Mouse (Mus musculus): ENCODE measurements around the gene Ppp1r17.

The Ppp1r17 gene

DNA sequence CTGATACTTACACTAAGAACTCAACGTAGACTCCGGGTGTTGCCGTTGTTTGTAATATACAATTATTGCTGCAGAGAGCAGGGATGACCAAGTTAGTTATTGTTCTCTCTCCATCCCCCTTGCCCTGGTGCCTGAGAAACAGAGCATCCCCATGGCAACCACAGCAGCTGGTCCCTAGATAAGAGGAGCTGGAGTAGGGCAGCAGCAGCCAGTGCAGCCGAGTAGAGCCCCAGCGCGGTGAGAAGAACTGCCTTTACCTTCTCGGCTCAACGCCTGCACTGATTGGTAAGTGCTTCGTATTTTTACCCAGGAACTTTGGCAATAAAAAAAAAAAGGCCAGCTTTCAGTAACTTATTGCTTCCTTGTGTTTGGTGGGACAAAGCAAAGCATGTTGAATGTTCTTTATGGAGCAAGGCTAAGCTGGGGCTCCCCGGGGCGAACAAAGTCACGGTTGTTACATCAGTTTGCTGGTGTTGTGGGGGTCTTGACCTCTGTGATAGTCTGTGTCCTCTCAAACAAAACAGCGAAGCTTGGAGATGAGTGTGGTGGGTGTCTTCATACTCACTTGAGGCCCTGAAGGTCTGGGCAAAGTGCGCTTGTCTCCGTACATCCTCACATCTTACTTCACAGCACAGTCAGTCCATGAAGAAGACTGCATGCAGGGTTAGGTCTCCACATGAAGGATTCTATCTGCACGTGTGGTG lies at the start of gene Ppp1r17:
Ppp1r17 (plus strand) TSS at position 207 of the 704 bp plus-strand sequence.
- no peak for DNase-seq (ENCODE audit: low spot score in 2 of 2)

DNA sequence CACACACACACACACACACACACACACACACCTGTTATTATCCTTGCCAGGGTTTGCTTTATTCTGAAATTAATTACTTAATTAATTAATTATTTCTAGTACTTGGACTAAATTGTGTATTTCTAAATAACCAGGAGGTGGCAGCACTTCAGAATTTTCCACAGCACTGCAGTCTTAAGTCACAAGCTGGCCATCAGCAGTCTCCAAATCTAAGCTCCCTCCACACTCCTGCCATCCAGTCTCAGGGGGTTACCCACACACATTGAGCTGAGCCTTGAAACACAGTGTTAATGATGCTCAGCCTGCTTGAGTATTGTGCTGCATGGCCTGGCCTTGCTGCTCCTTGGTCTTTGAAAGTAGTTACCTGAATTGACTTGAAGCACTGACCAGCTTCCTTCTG lies 44.3 kb upstream of the Ppp1r17 start:
- no peak for DNase-seq (ENCODE audit: low spot score in 2 of 2)

DNA sequence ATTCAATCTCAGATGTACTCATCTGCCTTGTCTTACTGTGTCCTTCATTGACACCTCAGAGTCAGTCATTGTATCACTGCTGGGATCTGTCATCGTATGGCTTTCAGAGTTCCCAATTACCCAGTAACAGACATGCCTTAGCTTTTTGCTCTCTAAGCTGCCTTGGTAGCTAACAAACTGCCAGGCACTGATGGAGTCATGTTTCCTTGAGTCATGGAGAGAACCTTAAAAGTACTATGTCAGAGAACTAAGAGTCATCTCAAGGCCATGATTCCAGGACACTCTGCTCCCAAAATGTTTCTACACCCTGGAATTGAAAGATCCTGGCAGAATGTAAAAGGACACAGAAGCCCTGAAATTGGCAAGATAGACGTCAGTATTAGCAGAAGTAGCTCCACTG lies 37.5 kb upstream of the Ppp1r17 start:
- DNase-seq (ENCODE audit: low spot score in 2 of 2) = no peak

DNA sequence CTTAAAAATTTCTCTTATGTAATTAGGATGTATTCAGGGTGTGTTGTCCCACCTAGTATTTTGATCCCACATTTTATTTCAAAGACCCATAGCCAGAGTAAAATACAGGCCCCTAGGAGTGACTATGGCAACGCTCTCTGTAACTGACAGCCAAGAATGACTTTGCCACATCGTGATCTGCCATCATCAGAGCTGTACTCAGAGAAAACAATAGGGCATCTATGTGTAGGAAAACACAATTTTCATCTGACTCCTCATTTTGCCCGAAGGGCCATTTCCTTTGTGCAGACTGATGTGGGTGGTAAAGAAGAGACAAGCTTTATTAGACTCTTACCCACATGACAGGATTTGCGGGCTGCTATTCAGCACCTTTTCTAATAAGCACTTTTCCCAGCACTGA lies 8.6 kb upstream of the Ppp1r17 start:
- no peak for DNase-seq (ENCODE audit: low spot score in 2 of 2)

DNA sequence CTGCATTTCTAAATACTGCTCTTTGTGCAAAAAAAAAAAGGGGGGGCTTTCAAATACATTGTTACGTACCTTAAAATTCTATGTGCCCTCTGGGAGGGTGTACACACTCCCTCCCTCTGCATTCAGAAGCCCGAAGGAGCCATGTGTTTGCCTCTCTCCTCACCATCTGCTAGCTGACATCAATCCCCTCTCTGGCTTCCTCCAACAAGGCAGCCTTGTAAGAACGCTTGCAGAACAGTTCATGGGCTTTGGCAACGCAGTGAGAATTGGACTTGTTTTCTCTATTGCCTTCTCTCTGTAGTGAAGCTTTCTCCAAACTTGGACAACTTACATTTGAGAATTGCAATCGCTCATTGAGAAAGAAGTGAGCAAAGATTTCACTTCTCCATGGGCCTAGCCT lies 4.9 kb upstream of the Ppp1r17 start:
- no peak for DNase-seq (ENCODE audit: low spot score in 2 of 2)

DNA sequence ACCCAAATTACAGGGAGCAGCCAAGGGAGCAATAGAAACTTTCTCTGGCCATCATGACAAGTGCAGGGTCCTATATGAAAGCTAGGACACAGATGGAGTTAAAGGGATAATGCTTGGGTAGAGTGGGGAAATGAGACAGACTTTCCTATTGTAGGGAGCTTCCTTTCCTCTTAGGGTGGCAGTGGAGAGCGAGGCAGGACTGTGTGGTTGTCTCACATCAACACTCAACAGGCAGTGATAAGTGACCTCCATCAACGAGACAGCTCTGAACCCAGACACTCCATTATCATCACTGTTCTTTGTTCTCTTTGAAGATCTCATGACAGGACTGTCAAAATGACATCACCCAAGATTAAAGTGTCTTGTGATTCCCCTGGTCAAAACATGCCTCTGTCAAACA lies 2.3 kb downstream of the Ppp1r17 start:
- no peak for DNase-seq (ENCODE audit: low spot score in 2 of 2)

DNA sequence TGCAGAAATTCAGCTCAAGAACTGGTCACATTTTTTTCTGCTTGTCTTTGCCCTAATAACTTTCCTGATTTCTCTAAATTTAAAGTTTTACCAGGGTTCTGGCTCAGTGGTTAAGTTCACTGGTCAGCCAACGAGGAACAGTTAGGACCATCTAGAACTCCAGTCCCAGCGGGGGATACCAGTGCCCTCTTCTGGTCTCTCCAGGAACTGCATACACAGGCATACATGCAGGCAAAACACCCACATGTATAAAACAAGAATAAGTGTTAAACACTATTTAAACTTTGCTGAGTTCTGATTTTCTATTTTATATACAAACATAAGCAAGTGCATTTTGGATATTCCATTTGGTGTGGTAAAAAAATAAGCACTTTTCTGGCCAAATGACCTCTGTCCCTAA lies 8.2 kb downstream of the Ppp1r17 start:
- no peak for DNase-seq (ENCODE audit: low spot score in 2 of 2)

DNA sequence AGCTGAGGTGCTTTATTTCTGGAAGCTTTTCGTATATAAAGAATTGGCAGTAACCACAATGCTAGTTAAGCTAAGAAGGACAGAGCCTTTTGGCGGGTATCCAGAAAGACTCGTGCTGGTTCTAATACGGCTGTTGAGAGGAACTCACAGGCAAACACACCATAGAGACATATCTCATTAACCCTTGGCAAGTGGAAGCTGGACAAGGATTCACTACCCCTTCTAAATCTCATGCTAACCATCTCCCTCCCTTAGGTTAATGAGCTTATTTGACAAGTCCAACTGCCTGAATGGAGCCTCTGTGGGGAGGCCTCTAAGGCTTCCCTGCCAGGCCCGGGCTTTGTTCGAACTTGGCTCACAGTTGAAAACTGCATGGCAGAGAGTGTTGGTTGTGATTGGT lies 10.0 kb downstream of the Ppp1r17 start:
- DNase-seq (ENCODE audit: low spot score in 2 of 2) = no peak

DNA sequence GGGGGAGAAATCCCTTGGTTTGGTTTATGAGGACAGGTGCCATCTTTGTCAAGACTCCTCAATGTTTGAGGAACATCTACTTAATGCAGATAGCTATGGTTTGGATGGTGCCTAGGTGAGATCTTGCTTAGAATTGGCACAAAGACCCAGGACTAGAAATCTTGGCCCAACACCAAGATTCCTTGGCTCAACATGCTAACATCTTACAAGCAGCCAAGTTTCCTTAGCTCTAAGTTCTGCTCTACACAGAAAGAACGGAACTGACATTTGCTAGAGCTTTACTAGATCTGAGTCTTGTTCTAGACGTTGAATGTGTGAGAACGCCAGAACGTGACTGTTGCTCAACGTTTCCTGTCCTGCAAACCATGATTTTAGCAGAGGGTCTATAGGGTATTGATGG lies 10.7 kb downstream of the Ppp1r17 start:
- DNase-seq (ENCODE audit: low spot score in 2 of 2) = no peak

DNA sequence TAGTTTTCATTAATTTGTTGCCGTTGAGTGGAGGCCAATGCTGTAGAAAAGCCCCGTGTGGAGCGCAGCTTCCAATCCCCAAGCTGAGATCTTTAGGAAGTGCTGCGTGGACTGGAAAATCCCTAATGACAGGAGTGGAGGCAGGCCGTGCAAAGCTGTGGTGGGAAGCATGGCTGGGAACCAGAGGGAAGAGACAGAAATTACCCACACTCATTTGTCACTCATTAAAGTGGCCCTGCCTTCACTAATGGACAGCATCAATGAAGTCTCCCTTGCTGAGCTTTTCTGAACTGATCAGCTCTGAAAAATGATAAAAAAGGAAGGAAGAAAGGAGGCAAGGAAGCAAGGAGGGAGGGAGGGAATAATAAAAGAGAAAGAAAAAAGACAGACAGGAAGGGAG lies 12.7 kb downstream of the Ppp1r17 start:
- no peak for DNase-seq (ENCODE audit: low spot score in 2 of 2)

DNA sequence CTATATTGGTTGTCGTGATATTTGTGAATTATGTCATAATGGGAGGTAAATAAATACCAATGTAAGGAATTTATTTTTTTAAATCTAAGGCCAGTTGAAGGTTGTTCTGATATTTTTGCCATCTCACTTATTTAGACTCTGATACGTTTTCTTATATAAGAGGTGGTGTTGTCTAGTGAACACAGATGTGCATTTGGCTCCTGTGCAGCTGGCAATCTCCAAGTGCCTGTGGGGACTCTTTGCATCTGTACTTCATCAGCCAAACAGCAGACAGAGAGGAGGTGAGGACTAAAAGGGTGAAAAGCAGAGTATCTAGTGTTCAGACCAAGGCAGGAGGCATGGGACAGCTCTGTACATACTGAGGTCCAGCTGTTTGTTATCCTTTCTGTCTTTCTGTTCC lies 14.9 kb downstream of the Ppp1r17 start:
- DNase-seq (ENCODE audit: low spot score in 2 of 2) = no peak

DNA sequence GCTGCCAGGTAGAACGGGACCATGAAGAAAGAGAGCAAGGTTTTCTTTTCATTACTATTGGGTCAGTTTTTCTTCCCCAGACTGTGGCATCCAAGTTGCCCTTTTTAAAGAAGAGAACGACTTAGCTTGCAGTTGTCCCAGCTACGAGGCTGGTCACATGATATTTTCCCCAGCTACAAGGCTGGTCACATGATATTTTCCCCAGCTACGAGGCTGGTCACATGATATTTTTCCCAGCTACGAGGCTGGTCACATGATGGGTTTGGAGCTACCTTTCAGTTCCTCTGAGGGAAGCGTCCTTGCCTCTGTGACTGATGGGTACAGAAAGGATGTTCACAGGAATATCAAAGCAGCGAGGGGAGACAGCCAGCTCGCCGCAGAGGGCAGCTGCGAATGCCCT lies 17.8 kb downstream of the Ppp1r17 start:
- no peak for DNase-seq (ENCODE audit: low spot score in 2 of 2)

DNA sequence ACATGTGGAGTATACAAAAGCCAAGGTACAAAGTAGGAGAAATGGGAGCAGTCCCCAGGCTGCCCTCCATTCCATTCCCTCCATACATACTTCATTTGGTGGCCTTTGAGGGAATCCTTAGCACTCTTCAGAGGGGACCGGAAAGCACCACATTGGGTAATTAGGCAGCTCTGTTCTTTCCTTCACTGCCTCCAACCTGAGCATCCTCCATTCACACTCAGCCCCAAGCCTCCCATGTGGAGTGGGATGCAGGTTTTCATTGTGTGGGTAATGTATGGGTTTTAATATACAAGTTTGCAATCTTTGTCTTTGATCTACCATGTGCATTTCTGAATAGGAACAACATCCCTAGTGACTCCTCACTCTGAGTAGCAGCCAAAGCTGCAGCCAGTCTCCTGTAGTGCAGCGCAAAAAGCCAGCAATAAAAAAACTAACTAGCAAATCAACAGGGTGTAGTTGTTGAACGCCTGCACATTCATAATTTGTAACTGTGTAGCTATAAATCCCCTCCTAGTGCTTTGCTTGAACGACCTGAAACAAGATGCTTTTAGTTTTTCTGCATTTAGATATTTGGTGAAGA lies 22.3 kb downstream of the Ppp1r17 start:
- no peak for DNase-seq (ENCODE audit: low spot score in 2 of 2)

DNA sequence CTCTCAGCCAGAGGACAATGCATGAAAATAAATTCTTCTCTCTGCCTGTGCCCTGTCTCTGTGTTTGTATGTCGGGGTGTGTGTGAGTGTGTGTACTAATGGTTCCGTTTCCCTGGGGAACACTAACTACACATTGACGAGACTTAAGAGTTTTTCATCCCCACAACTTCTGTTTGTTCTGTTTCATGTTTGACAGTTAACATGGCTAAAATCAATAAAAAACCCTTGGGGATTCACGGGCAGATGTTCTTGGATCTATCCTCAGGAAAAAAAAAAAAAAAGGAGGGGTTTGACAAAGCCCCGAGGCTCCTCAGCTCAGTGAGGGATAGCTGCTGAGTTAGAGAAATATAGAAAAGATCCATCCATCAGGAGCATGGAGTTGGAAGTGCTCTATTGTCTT lies 27.0 kb downstream of the Ppp1r17 start:
- DNase-seq (ENCODE audit: low spot score in 2 of 2) = no peak

DNA sequence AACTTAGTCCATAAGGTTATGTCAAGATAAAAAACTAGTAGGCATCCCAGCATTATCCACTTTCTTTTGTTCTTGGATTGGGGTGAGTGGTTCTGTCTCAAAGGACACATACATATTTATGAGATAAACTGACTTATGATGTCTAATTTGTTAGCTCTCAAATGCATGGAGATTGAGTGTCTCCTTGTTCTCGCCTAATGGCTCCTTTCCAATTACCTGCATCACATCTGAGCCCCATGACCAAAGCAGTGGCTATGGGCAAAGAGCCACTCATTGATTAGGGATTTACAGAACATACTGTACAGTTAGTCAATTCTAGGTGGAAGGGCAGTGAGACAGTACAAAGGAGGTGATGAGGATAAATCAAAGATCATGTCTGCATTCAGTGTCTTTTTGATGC lies 27.4 kb downstream of the Ppp1r17 start:
- no peak for DNase-seq (ENCODE audit: low spot score in 2 of 2)

DNA sequence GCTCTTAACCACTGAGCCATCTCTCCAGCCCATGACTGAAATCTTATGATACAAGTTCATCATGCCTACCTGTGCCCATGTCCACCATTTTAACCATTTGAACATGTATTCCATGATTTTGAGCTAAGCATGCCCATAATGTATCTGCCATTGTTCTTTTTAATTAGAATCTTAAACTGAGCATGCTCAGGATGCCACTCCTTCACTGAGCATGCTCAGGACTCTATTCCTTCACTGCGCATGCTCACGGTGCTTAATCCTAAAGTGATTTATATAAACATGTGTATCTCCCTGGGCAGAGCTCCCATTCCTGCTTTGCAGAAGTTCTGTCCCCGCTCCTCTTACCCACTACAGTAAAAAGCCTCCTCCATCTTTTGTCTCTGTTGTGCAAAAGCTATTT lies 31.3 kb downstream of the Ppp1r17 start:
- no peak for DNase-seq (ENCODE audit: low spot score in 2 of 2)

DNA sequence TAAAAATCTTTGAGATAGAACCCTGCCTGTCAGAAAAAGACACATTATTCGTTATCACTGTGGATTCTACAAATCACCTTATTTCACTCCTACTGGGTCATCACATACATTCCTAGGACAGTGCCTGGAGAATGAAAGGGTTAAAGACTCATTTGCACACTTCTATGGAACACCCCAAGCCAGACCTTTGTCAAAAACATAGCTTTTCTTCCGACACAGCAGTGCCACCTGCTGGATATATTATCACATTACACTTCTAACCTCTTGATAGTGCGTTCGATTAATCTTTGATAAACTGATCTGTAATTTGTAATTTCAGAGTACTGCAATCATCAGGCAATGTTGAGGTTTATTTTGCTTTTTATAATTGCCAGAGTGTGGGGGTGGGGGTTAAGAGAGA lies 31.8 kb downstream of the Ppp1r17 start:
- no peak for DNase-seq (ENCODE audit: low spot score in 2 of 2)

DNA sequence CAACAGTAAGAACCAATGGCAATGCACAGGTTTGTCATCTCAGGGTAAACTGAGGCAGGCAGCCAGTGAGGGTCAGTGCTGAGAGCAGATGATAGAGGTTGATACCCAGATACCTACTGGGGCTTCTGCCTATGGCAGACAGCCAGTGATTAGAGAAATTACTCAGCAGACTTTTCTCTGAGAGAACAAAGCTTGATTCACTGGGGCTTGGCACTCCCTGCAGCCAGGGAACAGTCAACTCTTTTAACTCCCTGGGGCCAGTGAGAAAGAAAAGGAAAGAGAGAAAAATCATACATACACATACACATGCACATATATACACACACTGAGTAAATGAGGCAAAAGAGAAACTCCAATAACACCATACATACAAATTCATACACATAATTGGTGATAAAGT lies 46.4 kb downstream of the Ppp1r17 start:
- no peak for DNase-seq (ENCODE audit: low spot score in 2 of 2)

DNA sequence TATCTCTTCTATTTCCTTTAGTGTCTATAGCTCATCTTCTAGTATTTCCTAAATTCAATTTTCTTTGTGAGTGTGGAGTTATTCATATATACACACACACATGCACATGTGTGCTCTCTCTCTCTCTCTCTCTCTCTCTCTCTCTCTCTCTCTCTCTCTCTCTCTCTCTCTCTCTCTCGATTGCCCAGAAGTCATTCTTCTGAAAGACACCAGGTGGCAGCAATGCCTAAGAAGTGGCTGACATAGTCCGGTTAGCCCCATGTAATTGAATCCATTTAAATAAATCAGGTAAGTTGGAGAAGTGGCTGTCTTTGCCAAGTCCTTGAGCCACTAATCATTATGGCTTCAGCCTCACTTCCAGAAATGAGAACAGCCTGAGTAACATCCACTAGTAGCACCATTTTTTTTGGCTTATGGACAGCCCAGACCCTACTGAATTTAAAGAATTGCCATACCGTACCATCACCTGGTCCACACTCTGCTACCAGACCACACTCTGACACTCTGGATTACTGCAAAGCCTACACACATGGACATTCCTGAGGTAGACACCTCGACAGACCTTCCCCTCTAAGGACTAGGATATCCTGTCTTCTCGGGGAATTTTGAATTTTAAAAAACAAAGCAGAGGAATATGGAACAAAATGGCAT lies 49.5 kb downstream of the Ppp1r17 start:
- DNase-seq (ENCODE audit: low spot score in 2 of 2) = no peak

DNA sequence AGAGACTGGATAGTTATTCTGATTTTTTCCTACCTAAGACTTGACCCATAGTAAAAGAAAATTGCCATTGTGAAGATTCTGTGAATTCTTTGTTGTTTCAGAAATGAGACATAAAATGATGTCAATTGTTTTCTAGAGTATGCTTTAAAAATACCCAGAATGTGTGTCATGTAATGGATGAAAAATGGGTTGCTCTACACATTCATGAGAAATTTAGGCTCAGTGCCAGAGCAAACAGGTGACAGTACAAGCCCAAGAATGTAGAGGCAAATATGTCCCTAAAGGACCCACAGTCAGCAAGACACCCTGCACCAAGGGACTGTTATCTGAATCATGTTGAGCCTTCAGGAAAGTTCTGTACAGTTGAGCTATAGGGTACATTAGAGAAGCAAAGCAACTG lies 51.2 kb downstream of the Ppp1r17 start:
- no peak for DNase-seq (ENCODE audit: low spot score in 2 of 2)

DNA sequence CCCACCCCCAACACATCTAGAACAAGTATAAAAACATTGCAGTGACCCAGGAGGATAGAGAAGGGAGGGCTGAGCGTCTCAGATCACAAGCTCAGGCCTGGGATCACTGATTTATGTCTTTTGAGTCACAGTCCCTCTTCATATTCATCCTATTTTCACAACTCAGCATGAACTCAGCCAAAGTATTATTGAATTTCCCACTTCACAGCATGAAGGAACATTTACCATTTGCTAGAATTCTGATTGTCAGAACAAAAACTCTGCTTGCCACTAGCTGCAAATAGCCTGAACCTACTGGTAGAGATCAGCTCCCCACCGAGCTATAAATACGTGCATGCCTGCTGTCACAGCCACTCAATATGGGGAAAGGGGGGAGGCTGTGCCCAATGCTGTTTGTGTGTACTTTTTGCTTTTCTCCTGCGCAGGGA lies 59.1 kb downstream of the Ppp1r17 start:
- no peak for DNase-seq (ENCODE audit: low spot score in 2 of 2)
